Mouse (Mus musculus) heart, embryonic 10.5 days (tissue): ENCODE data around the gene Ppp2r1b. TPM values are rescaled to one million over a fixed set of nuclear protein-coding genes. Genes with fewer than 3 reads are reported as not detected.

Source experiments
- DNase-seq: peaks from one replicate; pipeline ENCODE4 v3.0.0-alpha.2; 2017; ENCODE audit warnings: low spot score
- H3K27ac ChIP-seq: fragments of 300-500 bp; sonication (generic); 2 replicates; pipeline ENCODE4 v1.5.1; 2016; ENCODE audit warnings: mild to moderate bottlenecking
- H3K27me3 ChIP-seq: fragments of 300-500 bp; sonication (generic); 2 replicates; pipeline ENCODE4 v1.6.1; 2016; ENCODE audit warnings: mild to moderate bottlenecking; ENCODE audit not compliant: poor library complexity, insufficient read depth, severe bottlenecking
- H3K36me3 ChIP-seq: fragments of 300-500 bp; sonication (generic); 2 replicates; pipeline ENCODE4 v1.6.1; 2016; ENCODE audit warnings: mild to moderate bottlenecking, moderate library complexity
- H3K4me1 ChIP-seq: fragments of 300-500 bp; sonication (generic); 2 replicates; pipeline ENCODE4 v1.6.1; 2016; ENCODE audit warnings: mild to moderate bottlenecking
- H3K4me3 ChIP-seq: fragments of 300-500 bp; sonication (generic); 2 replicates; pipeline ENCODE4 v1.5.1; 2016; ENCODE audit warnings: mild to moderate bottlenecking, moderate library complexity
- H3K9me3 ChIP-seq: fragments of 300-500 bp; sonication (generic); 2 replicates; pipeline ENCODE4 v1.6.1; 2016; ENCODE audit warnings: mild to moderate bottlenecking, moderate library complexity
- WGBS: fragments of 180-500 bp; shearing (Covaris S2); methylation state at CpG from one replicate; pipeline ENCODE4 v1.1.7; 2016; 5-methylcytosine and 5-hydroxymethylcytosine counted together
- polyA plus RNA-seq: library from polyadenylated mRNA; unstranded; fragments of >200 nt; fragmentation: Nextera tagmentation; extraction: Ambion mirVana; gene quantifications from 2 replicates; pipeline ENCODE4 v1.2.1, GENCODE M21; 2016

Gene Ppp2r1b
- polyA plus RNA-seq, 1 experiment from 2014 or later: 99.3 TPM

DNA sequence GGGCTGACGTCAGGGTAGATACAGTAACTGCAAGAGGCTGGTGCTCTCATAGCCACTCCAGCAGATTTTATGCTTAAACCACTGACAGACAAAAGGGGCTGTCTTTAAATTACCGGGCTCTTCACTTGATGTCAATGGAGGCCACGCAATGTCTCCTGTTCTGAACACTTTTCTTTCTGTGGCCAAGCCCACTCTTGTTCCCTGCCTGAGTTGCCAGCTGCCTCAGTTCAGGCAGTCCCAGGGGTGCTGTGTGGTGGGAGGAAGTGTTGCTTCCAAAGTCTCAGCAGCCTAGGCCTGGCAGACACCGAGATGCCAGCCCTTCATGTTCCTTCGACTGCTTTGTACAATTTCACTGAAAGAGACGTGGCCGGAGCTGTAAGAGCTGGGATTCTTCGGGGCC lies 39.0 kb downstream of the Ppp2r1b start:
- DNase-seq: no peak
- peaks cover 54% of the 10 kb centered on the region for H3K36me3 ChIP-seq
- no peak overlapping the region for H3K27ac ChIP-seq
- no peaks in the 10 kb centered on the region for H3K9me3 ChIP-seq
- 83% methylated on average over 8 of the region's 8 CpGs for WGBS
- H3K27me3 ChIP-seq: no peaks in the 10 kb centered on the region
- no peak overlapping the region for H3K4me3 ChIP-seq
- peaks cover 30% of the 10 kb centered on the region for H3K4me1 ChIP-seq

- H3K36me3 ChIP-seq: peaks cover 45% of the 10 kb centered on the region
- H3K4me3 ChIP-seq: no peak overlapping the region
- no peak for DNase-seq
- H3K27me3 ChIP-seq: no peaks in the 10 kb centered on the region
- H3K4me1 ChIP-seq: peaks cover 31% of the 10 kb centered on the region
- no peaks in the 10 kb centered on the region for H3K9me3 ChIP-seq
- H3K27ac ChIP-seq: no peak overlapping the region
- 79% methylated on average over 10 of the region's 10 CpGs for WGBS
These were observed 39.9 kb downstream of the Ppp2r1b start for GRCm38 (mm10) chr9:50884741-50885599.

GRCm38 (mm10) chr9:50885600-50885987 lies 40.5 kb downstream of the Ppp2r1b start:
- Histone ChIP-seq H3K9me3 (no peaks in the 10 kb centered on the region), H3K4me1 (peaks cover 31% of the 10 kb centered on the region), H3K27ac (no peak overlapping the region), H3K4me3 (no peak overlapping the region), H3K36me3 (peaks cover 39% of the 10 kb centered on the region), H3K27me3 (no peaks in the 10 kb centered on the region)
- WGBS: 63% methylated on average over 1 of the region's 1 CpGs
- no peak for DNase-seq

DNA sequence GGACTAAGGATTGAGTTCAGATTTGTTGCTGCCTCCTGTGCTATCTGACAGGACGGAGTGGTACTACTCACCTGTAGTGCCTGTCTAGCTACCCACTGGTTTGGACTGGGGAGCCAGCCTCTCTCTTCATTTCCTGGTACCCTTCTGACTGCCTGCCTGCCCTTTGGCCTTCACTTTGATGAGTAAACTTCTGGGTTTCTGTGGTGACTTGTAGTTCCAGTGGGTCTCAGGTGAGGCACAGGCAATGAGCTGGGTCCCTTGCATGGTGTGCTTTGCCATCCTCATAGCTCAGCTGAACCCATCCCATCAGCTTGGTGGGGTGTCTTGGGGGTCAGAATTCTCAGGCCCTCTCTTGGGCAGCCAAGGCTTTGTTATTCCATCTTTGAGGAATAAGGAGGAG lies 41.8 kb downstream of the Ppp2r1b start:
- WGBS: 95% methylated on average over 1 of the region's 1 CpGs
- peaks cover 26% of the 10 kb centered on the region for H3K36me3 ChIP-seq
- H3K4me1 ChIP-seq: peaks cover 31% of the 10 kb centered on the region
- no peaks in the 10 kb centered on the region for H3K27me3 ChIP-seq
- no peak for DNase-seq
- no peak overlapping the region for H3K4me3 ChIP-seq
- H3K27ac ChIP-seq: no peak overlapping the region
- H3K9me3 ChIP-seq: no peaks in the 10 kb centered on the region

DNA sequence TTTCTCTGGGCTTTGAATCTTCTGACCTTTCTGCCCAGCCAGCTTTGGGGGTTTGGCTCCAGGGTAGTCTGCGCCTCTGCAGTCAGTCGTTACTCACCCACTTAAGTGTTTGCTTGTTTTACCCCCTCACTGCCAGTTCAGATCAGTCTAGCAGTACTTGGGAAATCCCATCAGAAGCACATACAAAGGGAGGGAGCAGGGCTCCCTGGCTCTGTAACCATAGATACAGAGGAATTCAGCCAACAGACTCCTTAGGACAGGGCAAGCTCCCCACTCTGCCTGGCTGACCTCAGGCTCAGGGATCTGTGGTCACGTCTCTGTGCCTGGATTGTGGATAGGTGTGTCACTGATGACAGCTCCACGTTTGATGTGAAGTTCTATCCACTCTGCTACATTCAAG lies 42.2 kb downstream of the Ppp2r1b start:
- Histone ChIP-seq H3K4me1 (peaks cover 31% of the 10 kb centered on the region), H3K27ac (no peak overlapping the region), H3K4me3 (no peak overlapping the region), H3K9me3 (no peaks in the 10 kb centered on the region), H3K27me3 (no peaks in the 10 kb centered on the region), H3K36me3 (peaks cover 22% of the 10 kb centered on the region; the same call in 1 of the 2 replicates)
- no peak for DNase-seq
- 29% methylated on average over 4 of the region's 4 CpGs for WGBS

DNA sequence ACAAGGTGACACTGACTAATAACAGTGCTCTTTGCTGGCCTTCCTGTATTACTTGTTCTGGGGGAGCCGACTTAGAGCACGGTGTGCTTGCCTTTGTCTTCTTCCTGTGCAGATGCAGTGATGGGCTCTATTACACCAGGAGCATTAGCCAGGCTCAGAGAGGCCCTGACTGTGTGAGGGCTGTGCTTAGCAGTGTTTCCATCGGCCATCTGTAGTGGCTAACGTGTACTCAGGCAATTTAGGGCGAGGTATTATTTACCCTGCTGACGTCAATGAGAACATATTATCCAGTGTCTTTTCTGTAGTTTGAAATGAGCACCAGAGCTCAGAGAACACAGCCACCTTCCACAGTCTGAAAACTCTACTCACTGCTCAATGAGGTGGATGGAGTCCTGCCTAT lies 44.1 kb downstream of the Ppp2r1b start:
- Histone ChIP-seq H3K4me1 (peaks cover 31% of the 10 kb centered on the region), H3K36me3 (peaks cover 16% of the 10 kb centered on the region), H3K27ac (no peak overlapping the region), H3K9me3 (no peaks in the 10 kb centered on the region), H3K4me3 (no peak overlapping the region), H3K27me3 (no peaks in the 10 kb centered on the region)
- no peak for DNase-seq
- 66% methylated on average over 6 of the region's 6 CpGs for WGBS

- 73% methylated on average over 4 of the region's 4 CpGs for WGBS
- Histone ChIP-seq H3K27ac (no peak overlapping the region), H3K9me3 (no peaks in the 10 kb centered on the region), H3K4me3 (no peak overlapping the region), H3K27me3 (no peaks in the 10 kb centered on the region), H3K36me3 (peaks cover 17% of the 10 kb centered on the region), H3K4me1 (peaks cover 31% of the 10 kb centered on the region)
- DNase-seq: no peak
These were observed 44.9 kb downstream of the Ppp2r1b start for GRCm38 (mm10) chr9:50889964-50890363.

DNA sequence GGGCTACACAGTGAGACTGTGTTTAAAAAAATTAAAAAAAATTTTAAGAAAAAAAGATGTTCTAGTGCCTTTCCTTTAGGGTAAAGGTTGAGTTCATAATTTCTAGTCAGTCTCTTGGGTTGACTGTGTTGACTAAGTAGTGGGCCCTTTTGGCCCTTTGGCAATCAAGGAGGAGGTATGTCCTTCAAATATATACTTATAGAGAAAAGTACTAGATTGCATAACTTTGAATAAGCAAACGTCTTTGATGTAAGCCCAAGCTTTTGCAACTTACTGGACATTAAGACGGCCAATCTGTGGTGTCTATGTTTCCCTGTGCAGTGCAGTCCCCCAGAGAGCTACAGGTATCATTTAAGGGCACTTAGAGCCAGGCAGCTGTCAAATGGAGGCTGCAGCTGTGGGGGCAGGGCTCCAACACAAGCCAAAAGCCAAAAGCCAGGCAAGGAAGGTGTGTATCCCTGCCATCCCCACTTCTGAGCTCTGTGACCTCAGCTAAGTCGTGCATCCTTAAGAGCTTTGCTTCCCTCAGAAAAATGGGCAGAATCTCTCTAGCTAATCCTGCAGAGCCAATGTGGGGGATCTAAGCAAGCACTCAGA lies 45.5 kb downstream of the Ppp2r1b start:
- Histone ChIP-seq H3K9me3 (no peaks in the 10 kb centered on the region), H3K27me3 (no peaks in the 10 kb centered on the region), H3K4me3 (no peak overlapping the region), H3K27ac (no peak overlapping the region), H3K4me1 (peaks cover 25% of the 10 kb centered on the region), H3K36me3 (peaks cover 19% of the 10 kb centered on the region)
- no peak for DNase-seq
- 75% methylated on average over 3 of the region's 3 CpGs for WGBS

GRCm38 (mm10) chr9:50893665-50894064 lies 48.6 kb downstream of the Ppp2r1b start:
- Histone ChIP-seq H3K9me3 (no peaks in the 10 kb centered on the region), H3K27ac (no peak overlapping the region), H3K27me3 (no peaks in the 10 kb centered on the region), H3K4me3 (no peak overlapping the region), H3K4me1 (peaks cover 5% of the 10 kb centered on the region), H3K36me3 (peaks cover 46% of the 10 kb centered on the region)
- no peak for DNase-seq
- WGBS: 84% methylated on average over 4 of the region's 4 CpGs

DNA sequence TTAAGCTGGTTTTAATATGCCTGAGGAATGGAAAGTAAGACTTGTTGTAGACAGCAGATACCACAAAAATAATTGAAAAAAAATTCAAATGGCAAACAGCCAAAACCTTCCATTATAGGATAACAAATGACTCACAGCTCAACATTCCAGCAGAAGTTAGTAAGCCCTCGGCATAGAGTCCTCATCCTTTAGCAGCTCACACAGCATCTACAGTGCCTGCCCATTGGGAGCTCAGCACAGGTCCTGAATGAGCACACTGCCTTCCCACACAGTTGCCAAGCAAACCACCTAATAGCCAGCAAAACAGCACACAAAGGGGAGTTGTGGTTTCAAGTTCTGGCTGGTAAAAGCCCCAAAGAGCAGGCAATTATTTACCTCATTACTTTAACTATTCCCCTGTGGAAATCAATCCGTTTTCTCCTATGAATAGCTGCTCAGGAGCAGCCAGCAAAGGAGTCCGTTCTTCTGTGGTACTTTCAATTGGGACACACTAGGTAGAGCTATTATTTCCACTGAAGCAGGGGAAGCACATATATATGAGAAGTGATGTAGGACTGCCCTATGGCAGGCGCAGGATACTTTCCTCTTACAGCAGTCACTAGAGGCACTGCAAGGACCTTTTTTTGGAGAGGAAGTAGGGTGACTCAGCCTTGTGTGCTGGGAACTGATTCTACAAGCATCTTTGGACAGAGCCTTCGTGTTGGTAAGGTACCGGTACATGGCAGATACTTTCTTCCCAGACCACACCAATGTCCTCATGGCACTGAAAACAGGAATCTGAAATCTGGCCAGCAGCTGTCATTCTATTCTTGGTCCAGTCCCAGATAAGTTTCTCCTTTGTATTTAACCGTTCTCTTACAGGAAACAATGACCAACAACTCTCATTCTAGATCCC lies 55.2 kb downstream of the Ppp2r1b start:
- no peaks in the 10 kb centered on the region for H3K9me3 ChIP-seq
- peaks cover 38% of the 10 kb centered on the region for H3K36me3 ChIP-seq
- peaks cover 16% of the 10 kb centered on the region; the same call in 1 of the 2 replicates for H3K4me1 ChIP-seq
- no peak overlapping the region for H3K27ac ChIP-seq
- no peak overlapping the region for H3K4me3 ChIP-seq
- 69% methylated on average over 7 of the region's 7 CpGs for WGBS
- H3K27me3 ChIP-seq: no peaks in the 10 kb centered on the region
- no peak for DNase-seq

DNA sequence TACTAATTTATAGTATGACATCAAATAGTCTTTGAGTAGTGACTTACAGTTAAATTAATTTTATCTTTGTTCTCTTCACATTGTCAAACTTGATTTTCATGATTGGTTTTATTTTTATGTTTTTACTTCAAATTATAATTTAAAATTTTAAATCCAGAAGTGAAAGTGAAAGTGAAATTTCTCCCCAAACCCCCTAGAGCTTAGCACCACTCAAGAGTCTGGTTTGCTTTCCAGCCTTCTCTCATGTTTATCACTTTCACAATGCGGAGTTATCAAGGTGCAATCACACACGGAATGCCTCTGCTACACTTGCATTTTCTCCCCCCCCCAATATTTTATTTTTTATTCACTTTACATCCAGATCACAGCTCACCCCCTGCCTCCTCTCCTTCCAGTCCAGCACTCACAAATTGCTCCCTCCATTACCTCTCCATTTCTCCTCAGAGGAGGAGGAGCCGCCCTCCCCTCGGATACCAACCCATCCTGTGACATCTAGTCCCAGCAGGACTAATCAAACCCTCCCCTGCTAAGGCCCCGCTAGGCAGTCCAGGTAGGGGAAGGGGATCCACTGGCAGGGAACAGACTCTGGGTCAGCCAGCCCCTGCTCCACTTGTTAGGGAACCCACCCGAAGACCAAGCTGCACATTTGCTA lies 59.2 kb downstream of the Ppp2r1b start:
- peaks cover 3% of the 10 kb centered on the region; the same call in 1 of the 2 replicates for H3K36me3 ChIP-seq
- no peak overlapping the region for H3K27ac ChIP-seq
- WGBS: 64% methylated on average over 6 of the region's 6 CpGs
- H3K27me3 ChIP-seq: no peaks in the 10 kb centered on the region
- H3K4me1 ChIP-seq: peaks cover 14% of the 10 kb centered on the region; the same call in 1 of the 2 replicates
- no peak for DNase-seq
- H3K4me3 ChIP-seq: no peak overlapping the region
- H3K9me3 ChIP-seq: no peaks in the 10 kb centered on the region

- peaks cover 3% of the 10 kb centered on the region; the same call in 1 of the 2 replicates for H3K36me3 ChIP-seq
- no peak for DNase-seq
- H3K27ac ChIP-seq: no peak overlapping the region
- H3K27me3 ChIP-seq: no peaks in the 10 kb centered on the region
- H3K4me3 ChIP-seq: no peak overlapping the region
- WGBS: 71% methylated on average over 3 of the region's 3 CpGs
- no peaks in the 10 kb centered on the region for H3K9me3 ChIP-seq
- H3K4me1 ChIP-seq: peaks cover 8% of the 10 kb centered on the region; the same call in 1 of the 2 replicates
These were observed 60.2 kb downstream of the Ppp2r1b start for GRCm38 (mm10) chr9:50905321-50905720.
